Mouse (Mus musculus) intestine, embryonic 14.5 days (tissue): Measurements from ENCODE around the gene Rnf141. TPM values are rescaled to one million over a fixed set of nuclear protein-coding genes. Genes with fewer than 3 reads are reported as not detected.

Experiments
- ATAC-seq: fragments of 200-750 bp; cut with Nextera tagmentation; replicated peaks from 2 replicates; pipeline ENCODE4 v1.8.0; 2017; ENCODE audit warnings: low read depth, moderate number of reproducible peaks, moderate TSS enrichment, moderate library complexity; ENCODE audit not compliant: low FRiP score, low TSS enrichment
- DNase-seq: peaks from one replicate; pipeline ENCODE4 v3.0.0-alpha.2; 2018; ENCODE audit warnings: low spot score
- H3K27ac ChIP-seq: fragments of 300-500 bp; sonication (generic); 2 replicates; pipeline ENCODE4 v1.5.1; 2014; ENCODE audit warnings: low read depth, mild to moderate bottlenecking, control low read depth
- H3K27me3 ChIP-seq: fragments of 300-500 bp; sonication (generic); replicated peaks from 2 replicates; pipeline ENCODE4 v1.6.1; 2014; ENCODE audit warnings: low read length, control low read depth; ENCODE audit not compliant: control insufficient read depth, insufficient read depth
- H3K36me3 ChIP-seq: fragments of 300-500 bp; sonication (generic); 2 replicates; pipeline ENCODE4 v1.6.1; 2014; ENCODE audit warnings: low read length, control low read depth; ENCODE audit not compliant: control insufficient read depth, insufficient read depth
- H3K4me1 ChIP-seq: fragments of 300-500 bp; sonication (generic); replicated peaks from 2 replicates; pipeline ENCODE4 v1.6.1; 2014; ENCODE audit warnings: low read length, control low read depth, mixed read lengths; ENCODE audit not compliant: control insufficient read depth, insufficient read depth
- H3K4me2 ChIP-seq: fragments of 300-500 bp; sonication (generic); 2 replicates; pipeline ENCODE4 v1.6.1; 2014; ENCODE audit warnings: low read length
- H3K4me3 ChIP-seq: fragments of 300-500 bp; sonication (generic); 2 replicates; pipeline ENCODE4 v1.5.1; 2014; ENCODE audit warnings: low read depth, low read length, control low read depth, mixed read lengths
- H3K9ac ChIP-seq: fragments of 300-500 bp; sonication (generic); 2 replicates; pipeline ENCODE4 v1.6.1; 2014; ENCODE audit warnings: mild to moderate bottlenecking, low read length
- H3K9me3 ChIP-seq: fragments of 300-500 bp; sonication (generic); 2 replicates; pipeline ENCODE4 v1.6.1; 2016; ENCODE audit warnings: low read length, control low read depth; ENCODE audit not compliant: control insufficient read depth
- WGBS: fragments of 180-500 bp; shearing (Covaris S2); extraction: QIAGEN DNeasy Blood & Tissue Kit; methylation state at CpG from one replicate; pipeline ENCODE4 v1.1.7; 2014; 5-methylcytosine and 5-hydroxymethylcytosine counted together
- microRNA-seq: library from miRNA; unstranded; fragments of <30 nt; microRNA quantifications from one replicate; pipeline ENCODE4, GENCODE M21; 2016
- polyA plus RNA-seq: library from polyadenylated mRNA; unstranded; fragments of >200 nt; fragmentation: Nextera tagmentation; extraction: Ambion mirVana; gene quantifications from 2 replicates; pipeline ENCODE4 v1.2.1, GENCODE M21; 2014

Gene Rnf141
- polyA plus RNA-seq, 1 experiment from 2014 or later, result 41.2 TPM

GRCm38 (mm10) chr7:110756440-110756839 lies 87.8 kb downstream of the Rnf141 start:
- ATAC-seq (no peak), DNase-seq (no peak)
- Histone ChIP-seq H3K9ac (no peak overlapping the region), H3K4me1 (no peaks in the 10 kb centered on the region), H3K4me3 (no peak overlapping the region), H3K36me3 (no peaks in the 10 kb centered on the region), H3K4me2 (no peak overlapping the region), H3K27me3 (no peaks in the 10 kb centered on the region), H3K27ac (no peak overlapping the region), H3K9me3 (no peaks in the 10 kb centered on the region)
- 49% methylated on average over 2 of the region's 2 CpGs for whole genome bisulfite sequencing

- H3K4me2 ChIP-seq, result no peak overlapping the region
- H3K36me3 ChIP-seq, result no peaks in the 10 kb centered on the region
- H3K4me1 ChIP-seq, result no peaks in the 10 kb centered on the region
- 43% methylated on average over 5 of the region's 5 CpGs for WGBS
- no peaks in the 10 kb centered on the region for H3K27me3 ChIP-seq
- no peaks in the 10 kb centered on the region for H3K9me3 ChIP-seq
- no peak overlapping the region for H3K4me3 ChIP-seq
- ATAC-seq, result no peak
- no peak overlapping the region for H3K27ac ChIP-seq
- no peak for DNase-seq
- H3K9ac ChIP-seq, result no peak overlapping the region
Measured at GRCm38 (mm10) chr7:110753926-110754330, 90.3 kb downstream of the Rnf141 start.

GRCm38 (mm10) chr7:110753310-110753709 lies 90.9 kb downstream of the Rnf141 start:
- DNase-seq, result no peak
- 96% methylated on average over 1 of the region's 1 CpGs for WGBS
- no peak for ATAC-seq

GRCm38 (mm10) chr7:110751634-110752033 lies 92.6 kb downstream of the Rnf141 start:
- 73% methylated on average over 1 of the region's 1 CpGs for WGBS
- no peak overlapping the region for H3K4me3 ChIP-seq
- H3K9me3 ChIP-seq, result no peaks in the 10 kb centered on the region
- DNase-seq (no peak), ATAC-seq (no peak)
- no peaks in the 10 kb centered on the region for H3K4me1 ChIP-seq
- no peak overlapping the region for H3K27ac ChIP-seq
- H3K9ac ChIP-seq, result no peak overlapping the region
- no peak overlapping the region for H3K4me2 ChIP-seq
- H3K36me3 ChIP-seq, result no peaks in the 10 kb centered on the region
- H3K27me3 ChIP-seq, result no peaks in the 10 kb centered on the region

More at GRCm38 (mm10) chr7:110753310-110753709, 90.9 kb downstream of the Rnf141 start:
- H3K4me1 ChIP-seq, result no peaks in the 10 kb centered on the region
- no peak overlapping the region for H3K9ac ChIP-seq
- H3K4me3 ChIP-seq, result no peak overlapping the region
- H3K36me3 ChIP-seq, result no peaks in the 10 kb centered on the region
- no peaks in the 10 kb centered on the region for H3K9me3 ChIP-seq
- H3K27me3 ChIP-seq, result no peaks in the 10 kb centered on the region
- H3K27ac ChIP-seq, result no peak overlapping the region
- H3K4me2 ChIP-seq, result no peak overlapping the region

- DNase-seq (no peak), ATAC-seq (no peak)
- Histone ChIP-seq H3K27me3 (no peaks in the 10 kb centered on the region), H3K9ac (no peak overlapping the region), H3K9me3 (no peaks in the 10 kb centered on the region), H3K27ac (no peak overlapping the region), H3K4me2 (no peak overlapping the region), H3K36me3 (no peaks in the 10 kb centered on the region), H3K4me1 (no peaks in the 10 kb centered on the region), H3K4me3 (no peak overlapping the region)
- WGBS, result 49% methylated on average over 4 of the region's 4 CpGs
Measured at GRCm38 (mm10) chr7:110750834-110751233, 93.4 kb downstream of the Rnf141 start.

Small RNA genes within 50 kb of the gene (microRNA-seq; reads per million reads assigned to microRNA genes)
- gene Gm47282, result not detected

Other genes starting within 250 kb of the Rnf141 start
- gene Sbf2, start 229.5 kb downstream of the Rnf141 start, polyA plus RNA-seq, result 37.6 and 39.8 TPM in 2 replicates
- 1.5 and 2.1 TPM in 2 replicates for gene Adm, start 216.8 kb downstream of the Rnf141 start, polyA plus RNA-seq
- 1.3 and 1.9 TPM in 2 replicates for gene Ampd3, start 76.3 kb downstream of the Rnf141 start, polyA plus RNA-seq
- 7.8 and 10.3 TPM in 2 replicates for gene Lyve1, start 18.8 kb upstream of the Rnf141 start, polyA plus RNA-seq
- gene Mrvi1, start 138.0 kb upstream of the Rnf141 start, polyA plus RNA-seq, result 33.1 and 33.4 TPM in 2 replicates
- 54.0 and 61.2 TPM in 2 replicates for gene Ctr9, start 184.5 kb upstream of the Rnf141 start, polyA plus RNA-seq
- 833 and 948 TPM in 2 replicates for gene Eif4g2, start 238.6 kb upstream of the Rnf141 start, polyA plus RNA-seq